Mouse (Mus musculus): ENCODE measurements at regions not wholly inside any gene's neighbourhood (a gene's known extent, or its start where the extent isn't known, plus 50 kb on each side); places are given as distances from the start of the nearest gene placed in this dataset.

GRCm38 (mm10) chr8:12486331-12487061 lies 86.3 kb upstream of the Spaca7 start:
- Histone ChIP-seq H3K9ac (no peak overlapping the region), H3K4me3 (replicated peaks) (no peak overlapping the region), H3K9me3 (replicated peaks) (no peaks in the 10 kb centered on the region), H3K4me2 (no peak overlapping the region), H3K36me3 (replicated peaks) (no peaks in the 10 kb centered on the region), H3K27me3 (no peaks in the 10 kb centered on the region; the same call in 1 of the 2 replicates), H3K4me1 (replicated peaks) (no peaks in the 10 kb centered on the region), H3K27ac (replicated peaks) (no peak overlapping the region)
- WGBS (ENCODE audit: insufficient replicate concordance) = 61% methylated on average over 22 of the region's 22 CpGs
- no peak for ATAC-seq (ENCODE audit: insufficient read depth)

GRCm38 (mm10) chr8:12487201-12487600 lies 85.6 kb upstream of the Spaca7 start:
- H3K36me3 ChIP-seq (replicated peaks) = no peaks in the 10 kb centered on the region
- no peak overlapping the region for H3K4me3 ChIP-seq (replicated peaks)
- no peaks in the 10 kb centered on the region for H3K9me3 ChIP-seq (replicated peaks)
- no peak overlapping the region for H3K27ac ChIP-seq (replicated peaks)
- no peaks in the 10 kb centered on the region; the same call in 1 of the 2 replicates for H3K27me3 ChIP-seq
- 50% methylated on average over 11 of the region's 11 CpGs for WGBS (ENCODE audit: insufficient replicate concordance)
- no peaks in the 10 kb centered on the region for H3K4me1 ChIP-seq (replicated peaks)
- no peak overlapping the region for H3K4me2 ChIP-seq
- no peak for ATAC-seq (ENCODE audit: insufficient read depth)
- H3K9ac ChIP-seq = no peak overlapping the region

- Histone ChIP-seq H3K4me3 (replicated peaks) (no peak overlapping the region), H3K27ac (replicated peaks) (no peak overlapping the region), H3K36me3 (replicated peaks) (no peaks in the 10 kb centered on the region), H3K4me1 (replicated peaks) (no peaks in the 10 kb centered on the region), H3K27me3 (no peaks in the 10 kb centered on the region; the same call in 1 of the 2 replicates), H3K9ac (no peak overlapping the region), H3K4me2 (no peak overlapping the region), H3K9me3 (replicated peaks) (no peaks in the 10 kb centered on the region)
- ATAC-seq (ENCODE audit: insufficient read depth) = no peak
- 55% methylated on average over 5 of the region's 5 CpGs for whole genome bisulfite sequencing (ENCODE audit: insufficient replicate concordance)
These were observed 83.6 kb upstream of the Spaca7 start for GRCm38 (mm10) chr8:12489194-12489593.

GRCm38 (mm10) chr8:12491472-12491871 lies 81.4 kb upstream of the Spaca7 start:
- H3K9ac ChIP-seq = no peak overlapping the region
- ATAC-seq (ENCODE audit: insufficient read depth) = no peak
- 37% methylated on average over 6 of the region's 6 CpGs for WGBS (ENCODE audit: insufficient replicate concordance)
- no peak overlapping the region for H3K27ac ChIP-seq (replicated peaks)
- no peaks in the 10 kb centered on the region for H3K4me1 ChIP-seq (replicated peaks)
- no peak overlapping the region for H3K4me3 ChIP-seq (replicated peaks)
- H3K27me3 ChIP-seq = no peaks in the 10 kb centered on the region; the same call in 1 of the 2 replicates
- no peak overlapping the region for H3K4me2 ChIP-seq
- no peaks in the 10 kb centered on the region for H3K36me3 ChIP-seq (replicated peaks)
- H3K9me3 ChIP-seq (replicated peaks) = no peaks in the 10 kb centered on the region

- WGBS (ENCODE audit: insufficient replicate concordance) = 45% methylated on average over 2 of the region's 2 CpGs
These were observed 80.4 kb upstream of the Spaca7 start for GRCm38 (mm10) chr8:12492461-12492860.

GRCm38 (mm10) chr8:12494559-12494958 lies 78.3 kb upstream of the Spaca7 start:
- H3K4me3 ChIP-seq (replicated peaks) = no peak overlapping the region
- no peaks in the 10 kb centered on the region for H3K36me3 ChIP-seq (replicated peaks)
- no peak overlapping the region for H3K4me2 ChIP-seq
- no peak overlapping the region for H3K9ac ChIP-seq
- H3K27ac ChIP-seq (replicated peaks) = no peak overlapping the region
- H3K9me3 ChIP-seq (replicated peaks) = no peaks in the 10 kb centered on the region
- H3K27me3 ChIP-seq = peaks cover 20% of the 10 kb centered on the region
- ATAC-seq (ENCODE audit: insufficient read depth) = no peak
- 27% methylated on average over 9 of the region's 9 CpGs for WGBS (ENCODE audit: insufficient replicate concordance)
- H3K4me1 ChIP-seq (replicated peaks) = no peaks in the 10 kb centered on the region

More at GRCm38 (mm10) chr8:12492461-12492860, 80.4 kb upstream of the Spaca7 start:
- Histone ChIP-seq H3K4me2 (no peak overlapping the region), H3K27me3 (peaks cover 4% of the 10 kb centered on the region; the same call in 1 of the 2 replicates), H3K4me3 (replicated peaks) (no peak overlapping the region), H3K36me3 (replicated peaks) (no peaks in the 10 kb centered on the region), H3K27ac (replicated peaks) (no peak overlapping the region), H3K9ac (no peak overlapping the region), H3K9me3 (replicated peaks) (no peaks in the 10 kb centered on the region), H3K4me1 (replicated peaks) (no peaks in the 10 kb centered on the region)
- ATAC-seq (ENCODE audit: insufficient read depth) = no peak

GRCm38 (mm10) chr8:12497420-12497819 lies 75.4 kb upstream of the Spaca7 start:
- H3K4me2 ChIP-seq = no peak overlapping the region
- ATAC-seq (ENCODE audit: insufficient read depth) = no peak
- H3K4me3 ChIP-seq (replicated peaks) = no peak overlapping the region
- H3K9ac ChIP-seq = no peak overlapping the region
- no peak overlapping the region for H3K27ac ChIP-seq (replicated peaks)
- no peaks in the 10 kb centered on the region for H3K4me1 ChIP-seq (replicated peaks)
- WGBS (ENCODE audit: insufficient replicate concordance) = 13% methylated on average over 6 of the region's 6 CpGs
- H3K27me3 ChIP-seq = peaks cover 48% of the 10 kb centered on the region
- H3K9me3 ChIP-seq (replicated peaks) = no peaks in the 10 kb centered on the region
- H3K36me3 ChIP-seq (replicated peaks) = no peaks in the 10 kb centered on the region

GRCm38 (mm10) chr8:12499658-12500057 lies 73.2 kb upstream of the Spaca7 start:
- peaks cover 69% of the 10 kb centered on the region for H3K27me3 ChIP-seq
- H3K9ac ChIP-seq = no peak overlapping the region
- 16% methylated on average over 5 of the region's 5 CpGs for WGBS (ENCODE audit: insufficient replicate concordance)
- H3K27ac ChIP-seq (replicated peaks) = no peak overlapping the region
- H3K4me2 ChIP-seq = no peak overlapping the region
- no peaks in the 10 kb centered on the region for H3K36me3 ChIP-seq (replicated peaks)
- no peaks in the 10 kb centered on the region for H3K4me1 ChIP-seq (replicated peaks)
- ATAC-seq (ENCODE audit: insufficient read depth) = no peak
- no peaks in the 10 kb centered on the region for H3K9me3 ChIP-seq (replicated peaks)
- H3K4me3 ChIP-seq (replicated peaks) = no peak overlapping the region

GRCm38 (mm10) chr8:12500291-12500690 lies 72.5 kb upstream of the Spaca7 start:
- no peak overlapping the region for H3K9ac ChIP-seq
- no peaks in the 10 kb centered on the region for H3K36me3 ChIP-seq (replicated peaks)
- H3K4me3 ChIP-seq (replicated peaks) = no peak overlapping the region
- WGBS (ENCODE audit: insufficient replicate concordance) = 34% methylated on average over 3 of the region's 3 CpGs
- H3K27ac ChIP-seq (replicated peaks) = no peak overlapping the region
- no peak for ATAC-seq (ENCODE audit: insufficient read depth)
- H3K4me2 ChIP-seq = no peak overlapping the region
- peaks cover 75% of the 10 kb centered on the region for H3K27me3 ChIP-seq
- H3K4me1 ChIP-seq (replicated peaks) = no peaks in the 10 kb centered on the region
- H3K9me3 ChIP-seq (replicated peaks) = no peaks in the 10 kb centered on the region

- Histone ChIP-seq H3K36me3 (replicated peaks) (no peaks in the 10 kb centered on the region), H3K4me2 (no peak overlapping the region), H3K9me3 (replicated peaks) (no peaks in the 10 kb centered on the region), H3K27me3 (peaks cover 83% of the 10 kb centered on the region), H3K27ac (replicated peaks) (no peak overlapping the region), H3K9ac (no peak overlapping the region), H3K4me1 (replicated peaks) (no peaks in the 10 kb centered on the region), H3K4me3 (replicated peaks) (no peak overlapping the region)
- WGBS (ENCODE audit: insufficient replicate concordance) = 5% methylated on average over 11 of the region's 11 CpGs
- no peak for ATAC-seq (ENCODE audit: insufficient read depth)
These were observed 71.0 kb upstream of the Spaca7 start for GRCm38 (mm10) chr8:12501824-12502223.

GRCm38 (mm10) chr8:12502321-12502775 lies 70.5 kb upstream of the Spaca7 start:
- Histone ChIP-seq H3K4me2 (no peak overlapping the region), H3K9me3 (replicated peaks) (no peaks in the 10 kb centered on the region), H3K27me3 (peaks cover 81% of the 10 kb centered on the region), H3K36me3 (replicated peaks) (no peaks in the 10 kb centered on the region), H3K4me3 (replicated peaks) (no peak overlapping the region), H3K9ac (no peak overlapping the region), H3K4me1 (replicated peaks) (no peaks in the 10 kb centered on the region), H3K27ac (replicated peaks) (no peak overlapping the region)
- WGBS (ENCODE audit: insufficient replicate concordance) = 1% methylated on average over 22 of the region's 22 CpGs
- no peak for ATAC-seq (ENCODE audit: insufficient read depth)

GRCm38 (mm10) chr8:12502856-12503255 lies 70.0 kb upstream of the Spaca7 start:
- ATAC-seq (ENCODE audit: insufficient read depth) = no peak
- H3K9ac ChIP-seq = no peak overlapping the region
- no peaks in the 10 kb centered on the region for H3K4me1 ChIP-seq (replicated peaks)
- H3K4me2 ChIP-seq = no peak overlapping the region
- 13% methylated on average over 6 of the region's 6 CpGs for WGBS (ENCODE audit: insufficient replicate concordance)
- H3K36me3 ChIP-seq (replicated peaks) = no peaks in the 10 kb centered on the region
- no peak overlapping the region for H3K27ac ChIP-seq (replicated peaks)
- H3K27me3 ChIP-seq = peaks cover 76% of the 10 kb centered on the region
- no peaks in the 10 kb centered on the region for H3K9me3 ChIP-seq (replicated peaks)
- H3K4me3 ChIP-seq (replicated peaks) = no peak overlapping the region
